Mouse (Mus musculus) 3134 (cell line): ENCODE measurements around the gene Dach2.
"Not testable (repeated sequence)": the region's sequence is repeated elsewhere in the genome, so short reads cannot be mapped to it uniquely, and the experiment has no call there.

Experiments used
- DNase-seq: peaks from one replicate; pipeline ENCODE4 v3.0.0-alpha.2; 2011; ENCODE audit warnings: low spot score; ENCODE audit not compliant: insufficient read length; ENCODE audit errors: extremely low read depth

Dach2 gene

DNA sequence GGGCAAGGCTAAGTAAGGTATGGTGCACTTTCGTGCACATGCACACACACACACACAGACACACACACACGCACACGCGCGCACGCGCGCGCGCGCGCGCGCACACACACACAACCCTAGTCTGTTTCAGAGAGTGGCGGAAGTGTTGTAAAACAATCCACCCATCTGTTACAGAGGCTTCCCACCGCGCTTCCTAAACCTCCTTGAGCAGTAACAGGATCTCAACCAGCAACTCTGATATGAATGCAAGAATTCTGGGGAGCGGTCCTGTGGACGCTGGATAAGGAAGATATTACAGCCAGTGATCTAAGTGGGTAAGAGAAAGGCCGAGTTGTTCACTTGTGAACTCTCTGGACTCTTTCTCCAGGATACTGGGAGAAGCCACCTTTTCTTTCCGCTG is at the start of gene Dach2:
Gene Dach2, plus strand, starts transcription at position 107 of the 400 bp plus-strand sequence.
- no peak for DNase-seq

DNA sequence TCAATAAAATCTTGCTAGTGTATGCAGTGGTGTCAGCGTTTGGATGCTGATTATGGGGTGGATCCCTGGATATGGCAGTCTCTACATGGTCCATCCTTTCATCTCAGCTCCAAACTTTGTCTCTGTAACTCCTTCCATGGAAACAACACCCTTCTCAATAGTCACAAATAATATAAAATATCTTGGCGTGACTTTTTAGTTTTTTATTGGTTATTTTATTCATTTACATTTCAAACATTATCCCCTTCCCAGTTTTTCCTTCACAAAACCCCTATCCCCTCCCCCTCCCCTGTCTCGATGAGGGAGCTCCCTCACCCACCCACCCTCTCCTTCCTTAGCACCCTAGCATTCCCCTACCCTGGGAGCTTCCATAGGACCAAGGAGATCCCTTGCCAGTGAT is 44.9 kb upstream of the Dach2 start:
- DNase-seq = not testable (repeated sequence)

DNA sequence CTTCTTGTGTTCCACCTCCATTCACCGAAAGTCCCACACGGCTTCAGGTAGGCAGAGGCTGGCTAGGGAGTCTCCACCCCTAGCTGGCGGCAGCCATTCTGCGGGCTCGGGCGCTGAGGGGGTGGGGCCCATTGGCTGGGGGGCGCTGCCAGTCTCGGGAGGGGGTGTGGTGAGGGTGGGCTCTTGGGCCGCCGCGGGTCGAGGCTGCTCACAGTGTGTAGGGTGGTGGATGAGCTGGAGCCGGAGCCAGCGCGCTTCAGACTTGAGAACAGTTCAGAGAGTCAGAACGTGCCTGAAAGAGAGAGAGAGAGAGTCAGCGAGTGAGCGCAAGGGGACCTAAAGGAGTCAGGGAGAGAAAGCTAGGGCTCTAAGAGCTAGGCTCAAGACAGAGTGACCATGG is 721 bp downstream of the Dach2 start:
- no peak for DNase-seq

DNA sequence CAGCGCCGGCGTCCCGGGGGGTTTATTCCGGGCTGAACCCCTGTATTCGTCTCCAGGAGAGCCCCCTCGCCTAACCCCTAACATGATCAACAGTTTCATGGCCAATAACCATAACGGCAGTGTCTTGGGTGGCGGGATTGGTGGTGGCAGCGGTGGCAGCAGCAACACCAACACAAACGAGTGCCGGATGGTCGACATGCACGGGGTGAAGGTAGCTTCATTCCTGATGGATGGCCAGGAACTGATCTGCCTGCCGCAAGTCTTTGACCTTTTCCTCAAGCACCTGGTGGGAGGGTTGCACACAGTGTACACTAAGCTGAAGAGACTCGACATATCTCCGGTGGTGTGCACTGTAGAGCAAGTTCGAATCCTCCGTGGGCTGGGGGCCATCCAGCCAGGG is 1.2 kb downstream of the Dach2 start:
- no peak for DNase-seq

DNA sequence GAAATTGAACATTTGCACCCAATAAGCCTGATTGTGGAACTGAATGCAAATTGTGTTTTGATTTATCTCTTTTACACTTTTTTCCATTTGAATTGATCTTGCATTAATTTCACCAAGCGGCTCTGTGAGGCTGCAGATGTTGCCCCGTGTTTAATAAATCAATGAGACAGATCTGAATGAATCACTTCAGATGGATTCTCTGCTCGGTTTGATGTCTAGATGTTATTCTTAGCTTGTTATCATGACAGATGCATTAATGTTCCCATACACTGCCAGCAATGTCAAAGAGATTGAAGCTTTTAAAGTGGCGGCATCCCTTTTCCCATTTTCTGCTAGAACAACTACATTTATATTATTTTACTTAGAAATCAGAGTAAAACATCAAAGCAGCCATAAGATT is 7.0 kb downstream of the Dach2 start:
- no peak for DNase-seq

DNA sequence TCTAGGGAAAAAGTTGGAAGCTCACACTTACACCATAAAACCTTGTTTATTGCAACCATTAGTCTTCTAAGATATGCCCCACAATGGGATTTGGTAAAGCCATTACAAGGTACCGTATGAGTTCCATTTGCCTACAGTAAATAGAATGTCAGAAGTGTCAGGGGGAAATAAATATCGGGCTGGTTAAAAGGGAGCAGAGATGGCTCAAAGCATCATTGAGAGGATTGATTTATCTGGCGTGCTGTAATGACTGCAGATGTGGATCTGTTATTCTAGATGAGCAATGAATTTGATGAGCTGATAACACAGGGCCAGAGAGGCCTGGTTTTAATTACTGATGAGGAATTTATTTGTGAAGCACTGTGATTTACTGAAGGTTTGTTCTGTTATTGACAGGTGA is 40.8 kb downstream of the Dach2 start:
- no peak for DNase-seq

DNA sequence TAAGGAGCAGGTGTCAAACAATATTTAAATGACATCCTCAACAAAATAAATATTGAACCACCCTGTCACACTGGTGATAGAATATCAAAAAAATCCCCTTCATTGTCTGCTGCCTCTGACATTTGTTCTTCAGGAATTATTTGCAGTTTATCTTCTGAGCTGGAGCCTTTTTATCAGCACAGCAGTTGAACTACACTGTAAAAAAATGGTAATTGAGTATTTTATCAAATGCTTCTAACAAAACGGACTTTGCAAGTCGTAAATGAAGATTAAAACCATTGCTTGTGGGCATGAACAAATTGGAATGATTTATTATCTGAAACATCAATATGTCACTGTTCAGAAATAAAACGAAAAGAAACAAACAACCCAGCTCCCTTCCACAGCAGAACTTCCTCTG is 97.1 kb downstream of the Dach2 start:
- no peak for DNase-seq

DNA sequence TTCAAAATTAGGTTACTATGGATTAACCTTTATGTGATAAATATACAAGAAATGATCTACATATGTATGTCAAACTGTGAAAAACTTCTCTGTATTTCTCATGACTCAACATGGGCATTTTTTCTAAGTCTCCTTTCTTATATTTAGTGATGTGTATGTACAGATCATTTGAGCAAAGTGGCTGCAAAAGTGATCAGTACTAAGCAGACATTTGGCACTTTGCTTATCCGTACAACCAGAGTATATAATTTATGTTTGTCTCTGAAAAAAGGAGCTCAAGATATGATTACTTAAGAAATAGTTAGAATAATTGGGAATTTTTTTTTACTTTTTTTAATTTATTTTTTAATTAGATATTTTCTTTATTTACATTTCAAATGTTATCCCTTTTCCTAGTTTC is 111.4 kb downstream of the Dach2 start:
- no peak for DNase-seq

DNA sequence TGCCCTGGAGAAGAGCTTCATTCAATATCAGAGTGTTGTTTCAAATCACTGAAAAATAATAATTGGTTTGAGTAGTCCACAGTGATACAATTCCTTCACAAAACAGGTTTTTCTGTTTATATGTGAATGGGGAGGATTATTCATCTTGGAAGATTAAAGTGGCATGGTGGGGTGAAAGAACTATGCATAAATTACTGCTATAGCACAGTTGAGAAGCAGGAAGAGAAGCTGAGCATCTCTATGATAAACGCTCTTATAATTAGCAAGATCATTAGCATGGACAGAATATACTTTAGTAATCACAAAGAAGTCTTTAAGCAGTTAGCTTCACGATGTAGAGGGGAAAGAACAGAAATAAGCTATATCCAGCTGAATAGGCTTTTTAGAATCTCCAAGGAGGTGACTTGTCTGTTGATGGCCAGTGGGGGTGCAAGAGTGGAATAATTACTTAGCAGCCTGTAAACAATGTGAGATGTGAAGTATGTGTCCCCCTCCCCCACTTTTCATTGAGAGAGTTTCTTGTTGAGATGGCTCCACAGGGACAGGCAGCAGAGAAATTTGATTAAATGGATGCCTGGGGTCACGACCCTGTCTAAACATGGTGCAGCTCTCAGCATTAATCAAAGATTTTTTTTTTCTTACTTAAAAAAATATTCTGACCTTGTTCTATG is 124.3 kb downstream of the Dach2 start:
- DNase-seq = no peak

DNA sequence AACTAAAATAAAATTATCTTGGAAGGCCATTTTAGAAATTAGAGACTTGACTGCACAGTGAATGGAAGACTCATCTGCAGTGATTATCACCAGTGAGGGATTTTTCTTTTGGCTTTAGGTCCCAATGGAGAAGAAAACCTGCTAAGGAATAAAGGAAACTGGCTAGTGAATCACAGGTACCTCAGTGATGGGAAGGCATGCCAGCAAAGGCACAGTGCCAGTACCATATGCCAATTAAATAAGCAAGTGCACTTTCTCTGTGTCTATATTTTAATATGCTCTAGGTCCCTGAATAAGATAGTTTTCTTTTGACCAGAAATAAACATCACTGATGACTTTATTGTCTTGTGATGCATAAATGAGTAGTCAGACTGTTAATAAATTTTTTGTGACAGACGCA is 184.8 kb downstream of the Dach2 start:
- DNase-seq = no peak

DNA sequence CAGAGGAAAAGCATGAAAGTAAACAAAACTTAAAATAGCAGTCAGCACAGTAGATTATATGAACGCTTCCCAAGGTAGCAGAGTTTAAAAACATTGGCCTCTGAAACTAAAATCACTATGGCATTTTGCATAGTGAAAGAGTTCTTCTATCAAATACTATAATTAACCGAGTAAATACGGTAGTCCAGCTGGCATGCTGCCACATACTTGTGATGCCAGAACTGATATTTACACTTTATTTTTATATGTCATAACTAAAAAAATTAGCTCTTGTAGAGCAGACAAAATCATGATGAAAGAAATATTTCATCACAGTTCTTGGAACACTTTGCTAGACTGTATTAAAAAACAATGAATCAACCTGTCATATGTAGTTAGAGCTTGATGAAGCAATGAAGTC is 247.8 kb downstream of the Dach2 start:
- no peak for DNase-seq

DNA sequence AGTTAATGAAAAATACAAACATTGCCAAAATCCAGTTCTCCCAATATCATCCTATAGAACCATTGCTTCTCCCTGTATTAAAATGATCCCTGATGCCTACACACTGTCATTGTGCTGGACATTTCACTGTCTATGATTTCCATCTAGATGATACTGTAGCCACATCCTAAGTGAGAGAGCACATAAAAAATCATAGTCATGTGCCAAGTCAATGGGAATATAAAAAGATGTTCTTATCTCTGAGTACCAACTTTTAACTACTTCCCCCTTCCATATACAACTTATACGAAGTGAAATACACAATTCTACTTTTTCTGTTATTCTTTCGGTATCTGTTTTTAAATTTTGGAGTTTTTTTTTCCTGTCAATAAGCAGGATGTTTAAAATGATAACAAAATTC is 266.6 kb downstream of the Dach2 start:
- no peak for DNase-seq

DNA sequence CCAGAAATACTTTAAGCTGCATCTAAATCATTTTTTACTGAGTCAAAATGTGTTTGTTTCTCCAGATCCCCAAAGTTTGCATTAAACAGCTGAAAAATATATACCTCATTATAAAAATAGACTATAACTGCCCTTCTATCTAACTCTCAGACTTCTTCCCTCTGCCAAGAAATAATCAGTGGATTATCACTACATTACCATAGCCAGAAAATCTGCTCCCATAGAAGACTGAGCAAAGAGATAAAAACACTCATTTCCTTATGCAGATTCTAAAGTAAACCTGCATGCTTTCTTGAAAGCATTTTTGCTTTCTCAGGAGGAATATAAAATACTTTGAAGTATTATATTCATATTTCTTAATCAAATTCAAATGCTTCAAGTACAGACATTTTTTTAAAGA is 368.8 kb downstream of the Dach2 start:
- no peak for DNase-seq

DNA sequence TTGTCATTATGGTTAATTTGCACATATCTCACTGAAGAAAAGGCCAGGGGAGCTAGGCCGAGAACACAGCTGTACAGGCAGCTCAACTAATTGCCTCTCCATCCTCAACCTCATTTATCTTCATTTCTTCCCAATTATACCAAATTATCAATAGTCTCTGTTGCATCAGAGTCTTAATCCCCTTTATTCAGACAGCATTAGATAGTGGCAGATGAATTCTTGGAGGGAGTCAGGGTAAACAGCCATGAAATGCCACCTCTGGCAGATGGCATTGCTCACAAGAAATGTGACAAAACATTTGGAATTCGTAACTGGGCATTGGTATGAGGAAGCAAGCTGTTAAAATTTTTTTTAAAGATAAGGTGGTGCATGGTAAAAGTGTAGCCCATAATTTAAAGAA is 389.9 kb downstream of the Dach2 start:
- DNase-seq = no peak

DNA sequence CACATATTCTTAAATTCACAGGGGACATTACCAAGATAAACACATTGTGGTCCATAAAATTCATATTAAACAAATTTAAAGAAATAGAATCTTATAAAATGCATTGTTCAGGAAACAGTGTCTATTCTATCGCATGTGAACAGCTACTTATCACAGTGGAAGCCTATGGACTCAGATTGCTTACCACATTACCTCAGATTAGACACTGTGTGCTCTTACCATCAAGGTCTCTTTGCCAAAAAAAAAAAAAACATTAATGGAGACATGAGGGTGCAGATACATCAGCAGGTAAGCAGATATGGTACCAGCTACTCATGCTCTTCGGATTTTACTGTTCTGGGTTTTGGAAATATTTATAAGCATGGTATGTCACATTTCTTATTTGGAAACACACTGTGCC is 415.1 kb downstream of the Dach2 start:
- no peak for DNase-seq

DNA sequence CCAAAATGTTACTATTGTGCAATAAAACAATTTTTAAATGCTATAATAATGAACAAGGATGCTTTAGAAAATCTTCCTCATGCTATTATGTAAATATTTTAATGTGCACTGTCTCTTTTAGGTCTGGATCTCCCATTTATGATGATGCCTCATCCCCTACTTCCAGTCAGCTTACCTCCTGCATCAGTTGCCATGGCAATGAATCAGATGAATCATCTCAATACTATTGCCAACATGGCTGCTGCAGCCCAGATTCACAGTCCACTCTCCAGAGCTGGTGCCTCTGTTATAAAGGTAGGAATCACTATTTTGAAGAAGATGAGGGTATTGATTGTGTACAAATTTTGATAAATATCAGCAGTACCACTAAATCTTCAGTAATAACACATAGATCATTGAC is 426.8 kb downstream of the Dach2 start:
- no peak for DNase-seq

DNA sequence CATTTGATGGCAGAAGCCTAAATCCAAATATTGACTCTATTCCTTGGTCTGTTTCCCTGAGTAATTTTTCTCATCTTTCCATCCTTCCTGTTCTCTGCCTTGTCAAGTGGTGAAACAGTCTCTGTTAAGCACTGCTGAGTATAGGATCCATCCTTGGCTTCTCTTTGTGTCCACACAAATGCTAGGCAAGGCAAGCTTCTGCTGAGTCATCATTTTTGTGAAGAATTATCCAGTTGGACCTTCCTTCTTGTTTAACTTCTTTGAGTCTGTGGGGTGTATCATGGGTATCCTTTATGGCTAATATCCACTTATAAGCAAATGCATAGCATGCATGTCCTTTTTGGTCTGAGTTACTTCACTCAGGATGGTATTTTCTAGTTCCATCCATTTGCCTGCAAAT is 449.8 kb downstream of the Dach2 start:
- DNase-seq = no peak

DNA sequence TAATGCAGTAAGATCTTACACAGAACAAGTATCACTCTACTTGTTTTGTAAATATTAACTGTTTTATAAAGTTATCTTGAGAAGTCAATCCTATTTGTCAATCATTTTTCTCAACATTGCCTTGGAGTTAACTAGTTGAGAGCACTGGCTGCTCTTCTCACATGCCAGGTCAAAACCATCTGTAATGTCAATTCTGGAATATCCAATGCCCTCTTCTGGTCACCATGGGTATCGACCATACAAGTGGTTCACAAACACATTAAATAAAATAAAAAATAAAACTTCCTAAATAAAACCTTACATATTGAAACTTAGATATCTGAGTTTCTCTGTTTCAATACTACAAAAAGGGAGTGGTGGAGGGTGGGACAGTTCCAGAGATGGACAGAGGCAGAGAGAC is 495.0 kb downstream of the Dach2 start:
- DNase-seq = no peak

DNA sequence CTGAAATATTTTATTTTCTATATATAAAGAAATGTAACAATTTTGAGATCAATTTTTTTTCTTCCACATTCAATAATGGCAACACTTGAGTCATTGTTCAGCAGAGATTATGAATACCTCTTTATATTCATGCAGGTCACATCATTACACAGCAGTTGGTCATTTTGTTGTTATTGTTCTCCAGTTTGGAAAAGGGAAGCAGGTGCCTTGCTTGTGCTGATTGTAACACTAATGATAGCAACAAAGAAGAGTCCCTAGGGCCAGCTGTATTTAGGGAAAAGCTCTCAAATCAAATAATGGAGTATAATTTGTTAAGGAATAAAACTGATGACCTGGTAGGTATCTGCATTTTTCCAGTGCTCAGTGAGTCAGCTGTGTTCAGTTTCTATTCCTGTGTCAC is 513.1 kb downstream of the Dach2 start:
- no peak for DNase-seq

DNA sequence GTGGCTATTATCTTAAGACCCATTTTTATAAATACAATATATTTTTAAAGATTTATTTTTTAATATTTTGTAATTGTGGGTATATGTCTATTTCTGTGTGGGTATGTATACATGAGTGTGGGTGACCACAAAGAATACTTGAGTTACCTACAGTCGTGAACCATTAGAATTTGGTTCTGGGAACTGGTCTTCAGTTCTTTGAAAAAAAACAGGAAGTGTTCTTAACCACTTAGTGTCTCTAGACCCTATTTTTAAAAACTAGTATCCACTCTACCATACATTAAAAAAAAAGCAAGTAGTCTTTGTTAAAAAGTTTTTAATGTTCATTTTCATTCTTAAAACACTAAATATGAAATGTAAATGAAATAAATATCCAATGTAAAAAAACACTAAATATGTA is 529.5 kb downstream of the Dach2 start:
- no peak for DNase-seq

DNA sequence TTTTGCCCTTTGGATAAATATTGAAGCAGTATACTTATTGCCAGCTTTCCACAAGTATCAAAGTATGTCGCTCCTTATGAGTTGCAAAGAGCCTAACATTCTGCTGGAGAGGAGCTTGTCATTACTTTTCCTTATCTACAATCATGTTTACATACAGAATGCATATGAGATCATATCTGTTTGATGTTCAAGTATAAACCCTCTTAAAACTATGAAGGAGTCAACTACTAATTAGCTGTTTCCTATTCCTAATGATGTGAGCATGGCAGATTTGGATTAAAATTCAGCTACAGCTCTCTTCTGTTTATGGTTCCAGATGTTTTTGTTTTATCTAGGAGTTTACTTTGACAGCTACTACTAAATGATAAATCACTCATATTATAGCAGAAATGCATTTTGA is 535.8 kb downstream of the Dach2 start:
- no peak for DNase-seq

DNA sequence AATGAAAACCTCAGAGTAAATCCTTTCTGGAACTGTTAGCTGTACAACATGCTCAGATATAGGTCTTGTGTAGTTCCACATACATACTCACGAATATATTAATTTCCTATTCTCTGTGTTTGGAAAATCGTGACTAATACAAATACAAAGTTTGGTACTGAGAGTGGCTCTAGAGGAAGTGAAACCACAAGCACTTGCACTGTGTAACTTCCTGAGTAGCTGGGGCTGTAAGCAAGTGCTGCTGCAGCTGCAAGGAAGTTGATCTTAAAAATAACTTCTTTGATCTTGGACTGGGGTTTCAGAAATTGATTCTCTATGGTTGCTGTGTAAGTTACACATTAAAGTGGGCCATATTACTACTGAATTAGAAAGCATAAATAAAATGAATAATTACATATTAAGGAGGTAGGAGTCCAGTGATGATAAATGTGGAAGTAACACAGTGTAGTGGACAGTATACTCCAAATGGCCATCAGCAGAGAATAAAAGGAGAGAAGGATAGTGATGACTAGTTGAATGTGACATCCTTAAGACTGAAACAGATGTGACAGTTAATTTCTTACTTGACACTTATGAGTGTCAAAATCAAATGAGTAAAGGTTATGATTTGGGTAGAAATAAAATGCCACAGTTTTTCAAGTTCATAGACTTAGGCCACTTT is 570.7 kb downstream of the Dach2 start:
- DNase-seq = no peak
